Mouse (Mus musculus): ENCODE results near the gene H2-Aa. TPM values are rescaled to one million over a fixed set of nuclear protein-coding genes. Genes with fewer than 3 reads are reported as not detected.
A peak's percentile ranks its signal among the peaks of the same experiment; 100 is the strongest.

The H2-Aa gene
- total and polyA plus RNA-seq, 3 experiments = 26.8 to 141 (median 38.4) TPM

DNA sequence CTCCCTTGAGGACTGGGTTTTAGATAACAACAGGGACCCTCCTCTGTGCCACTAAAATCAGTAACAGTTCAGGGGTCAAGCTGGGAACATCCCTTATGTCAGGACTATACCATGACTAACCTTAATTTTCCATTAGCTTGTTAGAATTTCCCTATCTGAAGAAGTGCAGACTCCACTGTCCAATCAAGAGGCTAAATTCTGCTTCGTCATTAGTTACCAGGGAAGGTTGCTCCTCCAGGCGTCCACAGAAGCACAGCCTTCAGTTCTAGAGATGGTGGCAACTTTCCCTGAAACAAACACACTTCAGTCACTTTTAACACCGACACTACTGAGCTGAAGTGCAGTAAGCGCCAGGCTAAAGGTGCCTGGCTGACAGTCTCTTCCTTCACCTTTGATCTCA is 17.1 kb upstream of the H2-Aa start:
- Histone ChIP-seq H3K27ac (no peak overlapping the region), H3K27me3 (ENCODE audit: control insufficient read depth, insufficient read depth, low read length) (no peaks in the 10 kb centered on the region), H3K9ac (ENCODE audit: low read depth, low read length) (no peak overlapping the region), H3K4me1 (ENCODE audit: control insufficient read depth, insufficient read depth, low read length) (0 out of 2 replicates have a peak, but pooled peaks cover 1% of the 10 kb centered on the region), H3K4me3 (no peak overlapping the region), H3K79me2 (replicated peaks; ENCODE audit: control insufficient read depth, insufficient read depth, low read length) (no peaks in the 10 kb centered on the region), H3K36me3 (ENCODE audit: control insufficient read depth, insufficient read depth, low read length) (no peaks in the 10 kb centered on the region)
- 10% methylated on average over 4 of the region's 4 CpGs for WGBS
- no peak for TF ChIP-seq EP300 (IDR thresholded peaks at IDR 0.05; ENCODE audit: insufficient read depth, low read depth, low read length)
- TF ChIP-seq CTCF (IDR thresholded peaks at IDR 0.05) = no peak
- intact Hi-C loops (cut with DNase I) = no loop called here
- DNase-seq = peak in 1 of 2 experiments; percentile 71

DNA sequence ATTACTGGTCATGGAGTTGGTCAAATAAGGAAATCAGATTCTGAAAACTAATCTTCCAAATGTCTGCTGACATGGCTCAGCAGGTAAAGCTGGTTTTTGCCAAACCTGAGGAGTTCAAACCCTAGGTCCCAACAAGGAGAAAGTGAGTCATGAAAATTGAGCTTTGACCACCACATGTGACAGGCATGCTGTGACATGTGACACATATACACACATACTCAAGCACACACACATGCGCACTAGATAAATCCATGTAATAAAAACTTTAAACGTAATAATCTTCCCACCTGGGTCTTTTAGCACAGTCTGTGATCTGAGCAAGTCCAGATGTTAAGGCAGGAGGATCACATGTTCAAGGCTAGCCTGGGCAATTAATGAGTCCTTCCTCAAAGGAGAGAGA is 16.2 kb upstream of the H2-Aa start:
- intact Hi-C loops (cut with DNase I) = no loop called here
- no peaks in the 10 kb centered on the region for H3K36me3 ChIP-seq (ENCODE audit: control insufficient read depth, insufficient read depth, low read length)

DNA sequence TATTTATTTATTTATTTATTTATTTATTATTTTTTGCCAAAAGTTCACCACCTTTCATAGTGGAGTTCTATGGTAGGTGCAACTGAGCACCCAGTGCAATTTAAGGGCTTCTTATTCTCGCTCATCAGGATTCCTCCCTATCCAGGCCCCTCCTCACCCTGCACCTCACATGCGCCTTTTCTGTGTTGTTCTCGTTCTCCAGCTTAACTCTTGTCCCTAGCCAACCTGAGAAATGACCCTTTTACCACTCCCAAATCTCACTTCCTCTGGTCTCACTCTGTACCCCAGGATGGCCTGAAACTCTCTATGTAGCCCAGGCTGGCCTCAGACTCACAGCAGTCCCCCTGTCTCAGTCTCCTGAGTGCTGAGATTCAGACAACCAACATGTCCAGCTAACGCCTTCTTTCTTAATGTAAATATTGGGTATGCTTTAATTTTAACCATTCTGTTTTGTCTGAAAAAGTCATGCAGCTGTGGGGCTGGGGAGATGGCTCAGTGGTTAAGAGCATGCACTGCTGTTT is 14.1 kb upstream of the H2-Aa start:
- WGBS = 89% methylated on average over 4 of the region's 4 CpGs
- no peak overlapping the region for H3K27ac ChIP-seq
- intact Hi-C loops (cut with DNase I) = no loop called here

More for the DNA sequence above, 16.2 kb upstream of the H2-Aa start:
- no peak overlapping the region for H3K9ac ChIP-seq (ENCODE audit: low read depth, low read length)
- WGBS = 89% methylated on average over 2 of the region's 2 CpGs
- no peak for TF ChIP-seq POLR2A (IDR thresholded peaks at IDR 0.05; ENCODE audit: insufficient read depth, low read depth, low read length)
- TF ChIP-seq CTCF (IDR thresholded peaks at IDR 0.05) = no peak
- TF ChIP-seq EP300 (IDR thresholded peaks at IDR 0.05; ENCODE audit: insufficient read depth, low read depth, low read length) = no peak
- no peak for DNase-seq
- H3K27ac ChIP-seq = no peak overlapping the region
- no peak overlapping the region for H3K4me3 ChIP-seq
- no peaks in the 10 kb centered on the region for H3K79me2 ChIP-seq (replicated peaks; ENCODE audit: control insufficient read depth, insufficient read depth, low read length)
- H3K4me1 ChIP-seq (ENCODE audit: control insufficient read depth, insufficient read depth, low read length) = no peaks in the 10 kb centered on the region
- no peaks in the 10 kb centered on the region for H3K27me3 ChIP-seq (ENCODE audit: control insufficient read depth, insufficient read depth, low read length)

GRCm38 (mm10) chr17:34300691-34301566 is 13.3 kb upstream of the H2-Aa start:
- no peak for TF ChIP-seq CTCF (IDR thresholded peaks at IDR 0.05)
- TF ChIP-seq POLR2A (IDR thresholded peaks at IDR 0.05; ENCODE audit: insufficient read depth, low read depth, low read length) = no peak
- no peak for TF ChIP-seq EP300 (IDR thresholded peaks at IDR 0.05; ENCODE audit: insufficient read depth, low read depth, low read length)
- intact Hi-C loops (cut with DNase I) = no loop called here
- H3K27me3 ChIP-seq (ENCODE audit: control insufficient read depth, insufficient read depth, low read length) = no peaks in the 10 kb centered on the region
- DNase-seq = peak in 1 of 2 experiments; percentile 49
- H3K4me3 ChIP-seq = no peak overlapping the region
- peaks cover under 1% of the 10 kb centered on the region; the same call in 1 of the 2 replicates for H3K4me1 ChIP-seq (ENCODE audit: control insufficient read depth, insufficient read depth, low read length)
- 67% methylated on average over 23 of the region's 23 CpGs for whole genome bisulfite sequencing
- no peak overlapping the region for H3K27ac ChIP-seq
- H3K9ac ChIP-seq (ENCODE audit: low read depth, low read length) = no peak overlapping the region
- no peaks in the 10 kb centered on the region for H3K36me3 ChIP-seq (ENCODE audit: control insufficient read depth, insufficient read depth, low read length)
- no peaks in the 10 kb centered on the region for H3K79me2 ChIP-seq (replicated peaks; ENCODE audit: control insufficient read depth, insufficient read depth, low read length)

More for the DNA sequence above, 14.1 kb upstream of the H2-Aa start:
- Histone ChIP-seq H3K4me1 (ENCODE audit: control insufficient read depth, insufficient read depth, low read length) (no peaks in the 10 kb centered on the region), H3K27me3 (ENCODE audit: control insufficient read depth, insufficient read depth, low read length) (no peaks in the 10 kb centered on the region), H3K36me3 (ENCODE audit: control insufficient read depth, insufficient read depth, low read length) (no peaks in the 10 kb centered on the region), H3K9ac (ENCODE audit: low read depth, low read length) (no peak overlapping the region), H3K79me2 (replicated peaks; ENCODE audit: control insufficient read depth, insufficient read depth, low read length) (no peaks in the 10 kb centered on the region), H3K4me3 (no peak overlapping the region)
- DNase-seq = no peak
- TF ChIP-seq POLR2A (IDR thresholded peaks at IDR 0.05; ENCODE audit: insufficient read depth, low read depth, low read length) (no peak), CTCF (IDR thresholded peaks at IDR 0.05) (no peak)

DNA sequence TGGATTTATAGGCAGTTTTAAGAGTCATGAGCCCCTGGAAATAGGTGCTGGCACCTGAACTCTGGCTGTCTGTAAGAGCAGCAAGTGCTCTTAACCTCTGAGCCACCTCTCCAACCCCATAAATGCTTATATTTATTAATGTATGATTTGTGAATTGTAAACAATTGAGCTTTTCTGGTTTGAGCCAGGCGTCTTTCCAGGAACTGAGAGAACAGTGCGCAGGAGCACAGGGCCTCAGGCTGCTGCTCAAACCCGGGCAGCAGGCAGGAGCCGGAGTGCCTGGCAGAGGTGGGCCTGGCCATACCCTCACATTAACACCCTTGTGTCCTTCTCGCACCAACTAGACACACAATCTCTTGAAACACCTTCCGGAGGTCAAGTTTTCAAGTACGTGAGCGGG is 12.4 kb upstream of the H2-Aa start:
- 84% methylated on average over 8 of the region's 8 CpGs for WGBS
- Histone ChIP-seq H3K79me2 (replicated peaks; ENCODE audit: control insufficient read depth, insufficient read depth, low read length) (no peaks in the 10 kb centered on the region), H3K4me1 (ENCODE audit: control insufficient read depth, insufficient read depth, low read length) (peaks cover 1% of the 10 kb centered on the region; the same call in 1 of the 2 replicates), H3K36me3 (ENCODE audit: control insufficient read depth, insufficient read depth, low read length) (no peaks in the 10 kb centered on the region), H3K9ac (ENCODE audit: low read depth, low read length) (no peak overlapping the region), H3K27me3 (ENCODE audit: control insufficient read depth, insufficient read depth, low read length) (no peaks in the 10 kb centered on the region), H3K4me3 (no peak overlapping the region), H3K27ac (no peak overlapping the region)
- intact Hi-C loops (cut with DNase I) = no loop called here
- no peak for TF ChIP-seq POLR2A (IDR thresholded peaks at IDR 0.05; ENCODE audit: insufficient read depth, low read depth, low read length)
- no peak for TF ChIP-seq CTCF (IDR thresholded peaks at IDR 0.05)
- no peak for TF ChIP-seq EP300 (IDR thresholded peaks at IDR 0.05; ENCODE audit: insufficient read depth, low read depth, low read length)
- no peak for DNase-seq

- no peaks in the 10 kb centered on the region for H3K36me3 ChIP-seq (ENCODE audit: control insufficient read depth, insufficient read depth, low read length)
- no peaks in the 10 kb centered on the region for H3K79me2 ChIP-seq (replicated peaks; ENCODE audit: control insufficient read depth, insufficient read depth, low read length)
- H3K4me3 ChIP-seq = no peak overlapping the region
- H3K27me3 ChIP-seq (ENCODE audit: control insufficient read depth, insufficient read depth, low read length) = no peaks in the 10 kb centered on the region
- TF ChIP-seq EP300 (IDR thresholded peaks at IDR 0.05; ENCODE audit: insufficient read depth, low read depth, low read length) (no peak), CTCF (IDR thresholded peaks at IDR 0.05) (no peak), POLR2A (IDR thresholded peaks at IDR 0.05; ENCODE audit: insufficient read depth, low read depth, low read length) (no peak)
- intact Hi-C loops (cut with DNase I) = no loop called here
- no peak overlapping the region for H3K27ac ChIP-seq
- H3K4me1 ChIP-seq (ENCODE audit: control insufficient read depth, insufficient read depth, low read length) = peaks cover 1% of the 10 kb centered on the region; the same call in 1 of the 2 replicates
- whole genome bisulfite sequencing = 72% methylated on average over 3 of the region's 3 CpGs
- DNase-seq = no peak
- H3K9ac ChIP-seq (ENCODE audit: low read depth, low read length) = no peak overlapping the region
These were observed 11.7 kb upstream of the H2-Aa start for GRCm38 (mm10) chr17:34299356-34299755.
